Mouse (Mus musculus) lung, embryonic 16.5 days (tissue): Measurements from ENCODE around the gene Acsf2. TPM values are rescaled to one million over a fixed set of nuclear protein-coding genes. Genes with fewer than 3 reads are reported as not detected.

Experiments
- ATAC-seq: fragments of 200-750 bp; cut with Nextera tagmentation; 2 replicates; pipeline ENCODE4 v1.8.0; 2017; ENCODE audit warnings: low read depth, mild to moderate bottlenecking, moderate library complexity
- H3K27ac ChIP-seq: fragments of 300-500 bp; sonication (generic); 2 replicates; pipeline ENCODE4 v1.5.1; 2014; ENCODE audit warnings: mild to moderate bottlenecking, control low read depth, low read length
- H3K27me3 ChIP-seq: fragments of 300-500 bp; sonication (generic); 2 replicates; pipeline ENCODE4 v1.6.1; 2014; ENCODE audit warnings: low read depth, low read length, mixed read lengths; ENCODE audit not compliant: control insufficient read depth, insufficient read depth
- H3K36me3 ChIP-seq: fragments of 300-500 bp; sonication (generic); 2 replicates; pipeline ENCODE4 v1.6.1; 2014; ENCODE audit warnings: low read length; ENCODE audit not compliant: control insufficient read depth, insufficient read depth
- H3K4me1 ChIP-seq: fragments of 300-500 bp; sonication (generic); replicated peaks from 2 replicates; pipeline ENCODE4 v1.6.1; 2014; ENCODE audit warnings: low read length, mixed read lengths; ENCODE audit not compliant: control insufficient read depth, insufficient read depth
- H3K4me2 ChIP-seq: fragments of 300-500 bp; sonication (generic); 2 replicates; pipeline ENCODE4 v1.6.1; 2014; ENCODE audit warnings: low read depth, low read length, control low read depth
- H3K4me3 ChIP-seq: fragments of 300-500 bp; sonication (generic); 2 replicates; pipeline ENCODE4 v1.5.1; 2014; ENCODE audit warnings: mild to moderate bottlenecking, low read length, control low read depth
- H3K9ac ChIP-seq: fragments of 300-500 bp; sonication (generic); 2 replicates; pipeline ENCODE4 v1.6.1; 2014; ENCODE audit warnings: low read length, control low read depth
- H3K9me3 ChIP-seq: fragments of 300-500 bp; sonication (generic); 2 replicates; pipeline ENCODE4 v1.6.1; 2016; ENCODE audit warnings: low read length; ENCODE audit not compliant: control insufficient read depth
- WGBS: fragments of 180-500 bp; shearing (Covaris S2); extraction: QIAGEN DNeasy Blood & Tissue Kit; methylation state at CpG from one replicate; pipeline ENCODE4 v1.1.7; 2014; 5-methylcytosine and 5-hydroxymethylcytosine counted together
- polyA plus RNA-seq: library from polyadenylated mRNA; unstranded; fragments of >200 nt; fragmentation: Nextera tagmentation; extraction: Ambion mirVana; gene quantifications from 2 replicates; pipeline ENCODE4 v1.2.1, GENCODE M21; 2015

Acsf2 gene
- polyA plus RNA-seq, 1 experiment from 2014 or later: 6.6 TPM

- Histone ChIP-seq H3K27ac (no peak overlapping the region), H3K4me1 (no peaks in the 10 kb centered on the region; the same call in 1 of the 2 replicates), H3K9ac (no peak overlapping the region), H3K4me3 (no peak overlapping the region), H3K27me3 (no peaks in the 10 kb centered on the region), H3K9me3 (no peaks in the 10 kb centered on the region), H3K4me2 (no peak overlapping the region), H3K36me3 (no peaks in the 10 kb centered on the region)
- ATAC-seq: peak; percentile 53
- 48% methylated on average over 9 of the region's 9 CpGs for WGBS
Measured at GRCm38 (mm10) chr11:94526171-94526879, 75.3 kb downstream of the Acsf2 start.

- ATAC-seq: peak; percentile 81
- H3K9ac ChIP-seq: peak within 1 kb of the TSS; percentile 71
- peaks cover 3% of the 10 kb centered on the region; the same call in 1 of the 2 replicates for H3K4me1 ChIP-seq
- H3K9me3 ChIP-seq: no peaks in the 10 kb centered on the region
- H3K4me2 ChIP-seq: peak within 1 kb of the TSS; percentile 91
- under 1% methylated on average over 42 of the region's 42 CpGs for WGBS
- 0 out of 2 replicates have a peak within 1 kb of the TSS, but pooled peaks have one; percentile 14 for H3K27ac ChIP-seq
- H3K36me3 ChIP-seq: no peaks in the 10 kb centered on the region
- H3K4me3 ChIP-seq: peak within 1 kb of the TSS; percentile 64
- H3K27me3 ChIP-seq: no peaks in the 10 kb centered on the region
Measured at GRCm38 (mm10) chr11:94521219-94521843, 80.3 kb downstream of the Acsf2 start, which contains the start of gene Mycbpap. Gene Mycbpap (minus strand): TSS chr11:94521742.

GRCm38 (mm10) chr11:94513452-94513851 lies 88.2 kb downstream of the Acsf2 start:
- Histone ChIP-seq H3K9me3 (no peaks in the 10 kb centered on the region), H3K4me2 (no peak overlapping the region), H3K36me3 (no peaks in the 10 kb centered on the region), H3K27me3 (no peaks in the 10 kb centered on the region), H3K27ac (no peak overlapping the region), H3K4me3 (no peak overlapping the region), H3K9ac (no peak overlapping the region), H3K4me1 (no peaks in the 10 kb centered on the region)
- 22% methylated on average over 9 of the region's 9 CpGs for WGBS
- peak; percentile 23; the same call in 1 of the 2 replicates for ATAC-seq

- H3K27ac ChIP-seq: no peak overlapping the region
- WGBS: 52% methylated on average over 10 of the region's 10 CpGs
- no peak overlapping the region for H3K4me2 ChIP-seq
- H3K4me1 ChIP-seq: no peaks in the 10 kb centered on the region
- no peaks in the 10 kb centered on the region for H3K36me3 ChIP-seq
- no peak for ATAC-seq
- H3K4me3 ChIP-seq: no peak overlapping the region
- H3K27me3 ChIP-seq: no peaks in the 10 kb centered on the region
- H3K9me3 ChIP-seq: no peaks in the 10 kb centered on the region
- no peak overlapping the region for H3K9ac ChIP-seq
Measured at GRCm38 (mm10) chr11:94508976-94509375, 92.7 kb downstream of the Acsf2 start.

Other genes with a start within 250 kb of the Acsf2 start
- 4.0 and 5.0 TPM in 2 replicates for gene Abcc3, start 208.9 kb downstream of the Acsf2 start, polyA plus RNA-seq
- gene Cacna1g, start 127.7 kb downstream of the Acsf2 start, polyA plus RNA-seq: 6.6 and 7.0 TPM in 2 replicates
- gene Spata20, start 115.7 kb downstream of the Acsf2 start, polyA plus RNA-seq: 0.08 TPM in 1 of 2 replicates, not detected in the other
- gene Epn3, start 101.9 kb downstream of the Acsf2 start, polyA plus RNA-seq: 18.5 and 19.2 TPM in 2 replicates
- gene Mycbpap, start 80.1 kb downstream of the Acsf2 start, polyA plus RNA-seq: 8.4 and 8.7 TPM in 2 replicates
- gene Rsad1, start 52.6 kb downstream of the Acsf2 start, polyA plus RNA-seq: 3.4 and 4.2 TPM in 2 replicates
- 5.8 and 7.6 TPM in 2 replicates for gene Chad, start 36.8 kb downstream of the Acsf2 start, polyA plus RNA-seq
- 155 and 167 TPM in 2 replicates for gene Lrrc59, start 27.9 kb upstream of the Acsf2 start, polyA plus RNA-seq
- gene Mrpl27, start 51.9 kb upstream of the Acsf2 start, polyA plus RNA-seq: 137 and 140 TPM in 2 replicates
- gene Eme1, start 52.1 kb upstream of the Acsf2 start, polyA plus RNA-seq: 20.2 and 21.4 TPM in 2 replicates
- gene Xylt2, start 75.6 kb upstream of the Acsf2 start, polyA plus RNA-seq: 15.1 and 17.5 TPM in 2 replicates
- gene Gm11541, start 102.6 kb upstream of the Acsf2 start, polyA plus RNA-seq: 0.82 and 0.95 TPM in 2 replicates
- 0.46 TPM in 1 of 2 replicates, not detected in the other for gene Cdc34b, start 139.9 kb upstream of the Acsf2 start, polyA plus RNA-seq
- not detected in 2 replicates for gene Tmem92, start 180.8 kb upstream of the Acsf2 start, polyA plus RNA-seq